Mouse (Mus musculus) forebrain, embryonic 16.5 days (tissue): ENCODE data around the gene Rcor2. TPM values are rescaled to one million over a fixed set of nuclear protein-coding genes. Genes with fewer than 3 reads are reported as not detected.
A peak's percentile ranks its signal among the peaks of the same experiment; 100 is the strongest.

ENCODE experiments used
- ATAC-seq: fragments of 200-750 bp; cut with Nextera tagmentation; 2 replicates; pipeline ENCODE4 v1.8.0; 2017; ENCODE audit warnings: mild to moderate bottlenecking, moderate library complexity
- H3K27ac ChIP-seq: fragments of 300-500 bp; sonication (generic); 2 replicates; pipeline ENCODE4 v1.5.1; 2014; ENCODE audit warnings: low read length, control low read depth
- H3K27me3 ChIP-seq: fragments of 300-500 bp; sonication (generic); replicated peaks from 2 replicates; pipeline ENCODE4 v1.6.1; 2014; ENCODE audit warnings: low read length; ENCODE audit not compliant: control insufficient read depth, insufficient read depth
- H3K36me3 ChIP-seq: fragments of 300-500 bp; sonication (generic); 2 replicates; pipeline ENCODE4 v1.6.1; 2014; ENCODE audit not compliant: control insufficient read depth, insufficient read depth
- H3K4me1 ChIP-seq: fragments of 300-500 bp; sonication (generic); replicated peaks from 2 replicates; pipeline ENCODE4 v1.6.1; 2014; ENCODE audit warnings: low read length; ENCODE audit not compliant: control insufficient read depth, insufficient read depth
- H3K4me2 ChIP-seq: fragments of 300-500 bp; sonication (generic); 2 replicates; pipeline ENCODE4 v1.6.1; 2014; ENCODE audit warnings: mild to moderate bottlenecking, low read length, control low read depth
- H3K4me3 ChIP-seq: fragments of 300-500 bp; sonication (generic); replicated peaks from 2 replicates; pipeline ENCODE4 v1.5.1; 2014; ENCODE audit warnings: mild to moderate bottlenecking, low read length, control low read depth
- H3K9ac ChIP-seq: fragments of 300-500 bp; sonication (generic); replicated peaks from 2 replicates; pipeline ENCODE4 v1.6.1; 2014; ENCODE audit warnings: low read depth, low read length, control low read depth
- H3K9me3 ChIP-seq: fragments of 300-500 bp; sonication (generic); 2 replicates; pipeline ENCODE4 v1.6.1; 2016; ENCODE audit warnings: low read length; ENCODE audit not compliant: control insufficient read depth
- WGBS: fragments of 180-500 bp; shearing (Covaris S2); extraction: QIAGEN DNeasy Blood & Tissue Kit; methylation state at CpG from one replicate; pipeline ENCODE4 v1.1.7; 2014; 5-methylcytosine and 5-hydroxymethylcytosine counted together
- polyA plus RNA-seq: library from polyadenylated mRNA; unstranded; fragments of >200 nt; fragmentation: Nextera tagmentation; extraction: Ambion mirVana; gene quantifications from 2 replicates; pipeline ENCODE4 v1.2.1, GENCODE M21; 2015

Rcor2 gene
- polyA plus RNA-seq, 1 experiment from 2014 or later, result 45.8 TPM

DNA sequence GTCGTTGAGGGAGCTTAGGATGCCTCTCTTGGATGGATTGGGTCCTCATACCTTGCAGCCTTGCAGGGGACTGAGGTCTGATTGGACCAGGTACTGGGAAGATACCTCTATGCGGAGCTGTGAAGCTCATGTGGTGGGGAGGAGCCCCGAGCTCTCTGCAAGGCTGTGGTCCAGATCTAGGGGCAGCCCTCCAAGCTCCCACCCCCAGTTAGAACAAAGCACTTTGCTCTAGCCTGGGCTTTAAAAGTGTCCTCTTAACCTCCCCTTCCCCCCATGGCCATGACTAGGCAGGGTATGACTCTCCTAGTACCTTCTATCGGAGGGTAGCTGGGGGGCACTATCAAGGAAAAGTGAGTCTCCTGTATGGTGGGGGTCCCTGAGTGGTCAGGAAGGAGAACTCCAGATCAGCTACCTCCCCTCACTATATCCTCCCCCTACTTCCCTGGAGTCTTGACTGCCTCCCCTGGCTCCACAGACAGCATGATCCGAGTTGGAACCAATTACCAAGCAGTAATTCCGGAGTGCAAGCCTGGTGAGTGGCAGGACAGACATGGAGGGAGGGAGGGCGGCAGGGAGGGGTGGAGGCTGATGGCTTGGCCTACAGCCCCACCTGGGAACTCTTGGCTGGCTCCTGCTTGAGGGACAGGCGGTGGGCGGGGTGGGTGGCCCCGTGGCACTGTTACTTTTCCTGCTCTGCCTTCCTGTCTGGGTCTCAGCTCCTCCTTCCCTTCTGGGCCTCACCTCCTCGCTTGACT is 2.3 kb downstream of the Rcor2 start:
- Histone ChIP-seq H3K9me3 (no peaks in the 10 kb centered on the region), H3K27me3 (no peaks in the 10 kb centered on the region), H3K4me2 (peak overlapping the region; percentile 84), H3K4me3 (peak overlapping the region; percentile 81), H3K4me1 (peaks cover 81% of the 10 kb centered on the region), H3K36me3 (peaks cover 19% of the 10 kb centered on the region), H3K27ac (peak overlapping the region; percentile 100), H3K9ac (peak overlapping the region; percentile 90)
- 6% methylated on average over 11 of the region's 11 CpGs for WGBS
- ATAC-seq, result 0 out of 2 replicates have a peak, but pooled peaks have one; percentile 2

DNA sequence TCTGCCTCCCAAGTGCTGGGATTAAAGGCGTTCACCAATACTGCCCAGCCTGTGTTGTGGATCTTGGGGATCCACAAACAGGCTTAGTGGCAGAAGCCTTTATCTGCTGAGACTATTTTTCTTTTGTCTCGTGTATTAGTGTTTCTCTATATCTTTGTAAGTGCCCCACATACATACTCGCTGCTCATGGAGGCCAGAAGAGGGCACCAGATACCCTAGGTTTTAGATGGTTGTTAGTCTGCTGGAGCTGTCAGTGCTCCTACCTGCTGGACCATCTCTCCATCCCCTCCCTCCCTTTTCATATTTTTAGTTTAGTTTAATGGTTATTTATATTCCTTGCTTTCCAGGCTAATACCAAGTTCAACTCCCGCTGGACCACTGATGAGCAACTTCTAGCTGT is 6.4 kb downstream of the Rcor2 start:
- 86% methylated on average over 4 of the region's 4 CpGs for WGBS
- no peak overlapping the region for H3K4me3 ChIP-seq
- no peak for ATAC-seq
- H3K27ac ChIP-seq, result peak overlapping the region; percentile 11; the same call in 1 of the 2 replicates
- H3K27me3 ChIP-seq, result no peaks in the 10 kb centered on the region
- peaks cover 74% of the 10 kb centered on the region for H3K4me1 ChIP-seq
- H3K9ac ChIP-seq, result no peak overlapping the region
- no peak overlapping the region for H3K4me2 ChIP-seq
- no peaks in the 10 kb centered on the region for H3K9me3 ChIP-seq
- H3K36me3 ChIP-seq, result peaks cover 22% of the 10 kb centered on the region

DNA sequence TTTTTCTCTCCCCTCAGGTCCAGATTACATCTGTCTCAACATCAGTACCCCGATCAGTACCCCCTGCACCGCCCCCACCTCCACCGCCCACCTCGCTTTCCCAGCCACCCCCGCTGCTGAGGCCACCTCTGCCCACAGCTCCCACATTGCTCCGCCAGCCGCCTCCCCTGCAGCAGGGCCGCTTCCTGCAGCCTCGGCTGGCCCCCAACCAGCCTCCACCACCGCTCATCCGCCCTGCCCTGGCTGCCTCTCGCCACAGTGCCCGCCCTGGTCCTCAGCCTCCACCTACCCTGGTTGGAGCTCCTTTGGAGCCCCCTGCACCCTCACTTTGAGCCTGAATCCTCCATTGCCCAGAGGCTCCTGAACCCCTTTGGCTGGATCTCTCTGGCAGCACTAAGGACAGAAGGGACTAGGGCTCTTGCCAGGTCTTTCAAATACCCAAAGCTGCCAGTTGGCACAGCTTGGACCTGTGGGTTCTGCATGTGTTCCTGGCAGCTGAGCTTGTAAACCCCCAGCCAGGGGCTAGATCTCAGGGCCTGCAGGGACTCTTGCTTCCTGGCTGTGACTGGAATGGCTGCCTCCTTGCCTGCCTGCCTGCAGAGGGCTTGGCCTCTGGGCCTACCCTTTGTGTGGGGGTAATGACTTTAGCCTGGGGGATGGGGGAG is 7.3 kb downstream of the Rcor2 start:
- Histone ChIP-seq H3K9ac (peak overlapping the region; percentile 20), H3K27ac (peak overlapping the region; percentile 86), H3K4me2 (peak overlapping the region; percentile 22), H3K36me3 (peaks cover 22% of the 10 kb centered on the region), H3K4me1 (peaks cover 72% of the 10 kb centered on the region), H3K9me3 (no peaks in the 10 kb centered on the region), H3K4me3 (no peak overlapping the region), H3K27me3 (no peaks in the 10 kb centered on the region)
- 52% methylated on average over 13 of the region's 13 CpGs for WGBS
- ATAC-seq, result peak; percentile 51

DNA sequence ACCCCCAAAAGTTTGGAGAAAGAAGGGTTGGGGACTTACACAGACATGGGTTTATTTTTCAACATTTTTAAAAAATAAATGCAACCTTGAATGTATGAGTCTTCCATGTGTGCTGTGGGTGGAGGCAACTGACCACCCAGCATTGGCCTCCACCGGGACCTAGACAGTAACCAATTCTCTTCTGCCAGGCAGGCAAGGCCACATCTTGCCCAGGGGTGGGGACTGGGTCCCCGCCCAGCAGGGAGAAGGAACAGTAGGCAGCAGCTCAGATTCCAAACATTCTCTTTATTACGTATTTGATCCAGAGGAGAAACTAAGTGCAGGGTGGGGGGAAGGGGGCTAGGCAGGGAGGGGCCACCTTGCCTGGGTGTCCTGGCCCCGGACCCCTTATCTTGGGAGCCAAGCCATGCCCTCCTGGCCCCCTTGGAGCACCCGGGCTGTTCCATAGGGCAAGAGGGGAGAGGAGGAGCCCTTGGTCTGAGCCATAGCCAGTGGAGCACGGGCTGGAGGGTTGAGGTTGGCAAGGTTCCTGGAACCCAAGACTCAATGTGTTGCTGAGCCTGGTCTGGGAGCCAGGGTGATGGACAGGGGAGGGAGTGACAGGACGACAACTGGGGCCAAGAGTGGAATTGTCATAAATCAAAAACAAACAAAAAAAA is 8.1 kb downstream of the Rcor2 start:
- peak overlapping the region; percentile 28; the same call in 1 of the 2 replicates for H3K9ac ChIP-seq

DNA sequence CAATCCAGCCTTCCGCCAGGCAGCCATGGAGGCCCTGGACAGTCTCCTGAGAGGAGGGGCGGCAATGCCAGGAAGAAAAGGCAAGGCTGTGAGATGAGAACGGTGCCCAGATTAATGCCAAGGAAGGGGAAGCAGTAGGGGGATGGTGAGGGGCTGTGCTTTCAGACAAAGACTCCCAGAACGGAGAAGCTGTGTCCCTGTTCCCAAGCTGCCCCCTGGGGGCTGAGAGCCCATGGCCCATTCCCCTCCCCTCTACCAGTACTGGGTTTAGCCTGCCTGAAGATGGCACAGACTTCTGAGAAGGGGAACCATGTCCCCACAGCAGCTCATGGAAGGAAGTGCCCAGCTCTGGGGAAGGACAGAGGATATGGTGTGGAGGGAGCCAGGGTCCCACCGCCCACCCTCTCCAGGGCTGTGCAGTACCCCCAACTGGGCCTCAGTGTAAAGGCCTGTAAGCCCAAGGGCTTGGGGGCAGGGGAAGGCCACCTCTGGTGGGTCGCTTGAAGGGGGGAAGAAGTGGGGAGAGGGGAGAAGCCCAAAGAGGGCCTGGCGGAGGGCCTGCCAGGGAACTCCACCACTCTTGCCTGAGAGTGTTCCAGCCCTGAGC is 9.0 kb downstream of the Rcor2 start:
- peak overlapping the region; percentile 86 for H3K27ac ChIP-seq
- H3K27me3 ChIP-seq, result no peaks in the 10 kb centered on the region
- H3K4me3 ChIP-seq, result no peak overlapping the region
- H3K4me2 ChIP-seq, result no peak overlapping the region
- H3K9ac ChIP-seq, result peak overlapping the region; percentile 27
- peak; percentile 35 for ATAC-seq
- H3K36me3 ChIP-seq, result peaks cover 20% of the 10 kb centered on the region
- H3K9me3 ChIP-seq, result no peaks in the 10 kb centered on the region
- WGBS, result 20% methylated on average over 7 of the region's 7 CpGs
- peaks cover 55% of the 10 kb centered on the region for H3K4me1 ChIP-seq

More for the DNA sequence above, 8.1 kb downstream of the Rcor2 start:
- Histone ChIP-seq H3K4me1 (peaks cover 64% of the 10 kb centered on the region), H3K9me3 (no peaks in the 10 kb centered on the region), H3K27me3 (no peaks in the 10 kb centered on the region), H3K27ac (peak overlapping the region; percentile 86), H3K4me3 (no peak overlapping the region), H3K4me2 (peak overlapping the region; percentile 6; the same call in 1 of the 2 replicates), H3K36me3 (peaks cover 22% of the 10 kb centered on the region)
- 36% methylated on average over 7 of the region's 7 CpGs for WGBS
- ATAC-seq, result 0 out of 2 replicates have a peak, but pooled peaks have one; percentile 13

DNA sequence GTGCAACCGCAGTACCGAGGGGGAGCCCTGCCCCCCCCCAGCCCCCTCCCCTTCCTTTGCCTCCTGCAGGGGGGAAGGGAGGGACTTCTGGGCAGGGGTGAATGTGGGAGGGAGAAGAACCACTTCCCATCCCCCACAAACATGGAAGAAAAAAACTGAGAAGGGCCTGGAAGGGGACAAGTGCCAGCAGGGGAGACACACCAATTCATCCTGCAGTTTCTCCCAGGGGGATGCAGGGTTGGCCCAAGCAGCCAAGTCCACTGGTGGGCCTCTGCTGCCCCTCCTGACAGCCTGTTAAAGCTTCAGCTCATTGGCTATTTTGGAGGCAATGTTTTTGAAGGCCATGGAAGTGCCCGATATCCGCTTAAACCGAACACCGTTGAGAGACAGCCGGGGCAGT is 9.7 kb downstream of the Rcor2 start:
- Histone ChIP-seq H3K4me3 (no peak overlapping the region), H3K36me3 (peaks cover 20% of the 10 kb centered on the region), H3K27me3 (no peaks in the 10 kb centered on the region), H3K9ac (peak overlapping the region; percentile 27; the same call in 1 of the 2 replicates), H3K27ac (peak overlapping the region; percentile 86), H3K4me1 (peaks cover 48% of the 10 kb centered on the region), H3K9me3 (no peaks in the 10 kb centered on the region), H3K4me2 (no peak overlapping the region)
- no peak for ATAC-seq
- WGBS, result 67% methylated on average over 7 of the region's 7 CpGs

DNA sequence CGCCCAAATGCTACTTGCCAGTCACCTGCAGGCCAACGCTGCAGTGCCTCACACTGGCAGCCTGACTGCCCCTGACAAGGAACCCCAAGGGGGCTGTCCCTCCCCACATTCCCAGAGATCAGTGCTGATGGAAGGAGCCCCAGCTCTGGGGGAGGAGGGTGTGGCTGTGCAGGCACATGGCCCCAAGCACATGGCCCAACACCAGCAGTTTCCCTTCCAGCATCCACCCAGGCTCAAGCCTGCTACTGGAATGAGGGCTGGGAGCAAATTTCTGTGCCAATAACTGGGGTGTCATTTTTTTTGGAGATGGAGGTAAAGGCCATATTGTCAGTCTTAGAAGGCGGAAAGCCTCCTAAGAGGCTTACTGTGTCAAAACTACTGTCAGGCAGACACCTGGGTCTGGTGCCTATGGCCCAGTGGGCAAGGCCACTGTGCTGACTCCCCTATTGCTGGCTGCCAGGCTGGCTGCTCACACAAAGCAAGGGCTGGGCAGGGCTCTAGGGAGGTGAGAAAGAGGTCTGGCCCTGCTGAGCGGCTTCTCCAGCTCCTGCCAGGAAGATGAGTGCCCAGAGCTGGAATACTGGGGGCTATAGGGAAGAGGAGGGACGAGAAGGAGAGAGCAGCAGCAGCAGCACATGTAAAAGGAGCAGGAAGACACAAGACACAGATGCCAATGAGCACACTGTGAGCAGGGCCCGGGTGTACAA is 11.2 kb downstream of the Rcor2 start:
- Histone ChIP-seq H3K4me2 (no peak overlapping the region), H3K27ac (peak overlapping the region; percentile 21; the same call in 1 of the 2 replicates), H3K4me1 (peaks cover 37% of the 10 kb centered on the region), H3K36me3 (peaks cover 25% of the 10 kb centered on the region), H3K4me3 (no peak overlapping the region), H3K9me3 (no peaks in the 10 kb centered on the region), H3K9ac (no peak overlapping the region), H3K27me3 (no peaks in the 10 kb centered on the region)
- ATAC-seq, result no peak
- WGBS, result 74% methylated on average over 6 of the region's 6 CpGs

DNA sequence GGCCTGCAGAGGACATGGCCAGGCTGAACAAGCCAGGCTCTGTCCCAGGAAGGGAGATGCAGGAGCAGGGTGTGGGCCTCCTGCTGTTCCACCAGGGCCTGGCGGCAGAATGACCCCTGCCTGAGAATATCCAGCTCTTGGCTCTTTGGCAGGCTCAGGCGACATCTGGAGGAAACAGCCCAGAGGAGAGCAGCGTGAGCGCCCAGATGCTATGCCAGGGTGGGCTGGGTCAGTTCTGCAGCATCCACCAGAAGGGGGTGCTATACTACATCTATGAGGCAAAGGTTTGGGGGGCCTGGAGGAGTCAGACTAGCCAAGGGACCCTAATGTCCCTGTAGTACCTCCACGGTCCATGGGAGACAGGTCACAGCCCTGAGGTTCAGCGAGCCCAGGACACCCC is 12.0 kb downstream of the Rcor2 start:
- no peak overlapping the region for H3K4me3 ChIP-seq
- H3K27ac ChIP-seq, result no peak overlapping the region
- no peak overlapping the region for H3K4me2 ChIP-seq
- H3K4me1 ChIP-seq, result peaks cover 34% of the 10 kb centered on the region
- H3K27me3 ChIP-seq, result no peaks in the 10 kb centered on the region
- H3K36me3 ChIP-seq, result peaks cover 19% of the 10 kb centered on the region
- no peak overlapping the region for H3K9ac ChIP-seq
- no peak for ATAC-seq
- H3K9me3 ChIP-seq, result no peaks in the 10 kb centered on the region
- 46% methylated on average over 6 of the region's 6 CpGs for WGBS
